Mouse (Mus musculus) heart, embryonic 13.5 days (tissue): ENCODE results near the gene Pik3r1. TPM values are rescaled to one million over a fixed set of nuclear protein-coding genes. Genes with fewer than 3 reads are reported as not detected.

ENCODE experiments used
- ATAC-seq: fragments of 200-750 bp; cut with Nextera tagmentation; 2 replicates; pipeline ENCODE4 v1.8.0; 2017; ENCODE audit warnings: moderate TSS enrichment; ENCODE audit not compliant: insufficient number of reproducible peaks, low FRiP score, low TSS enrichment; ENCODE audit errors: extremely low read depth
- H3K27ac ChIP-seq: fragments of 300-500 bp; sonication (generic); replicated peaks from 2 replicates; pipeline ENCODE4 v1.5.1; 2015; ENCODE audit warnings: moderate library complexity, mild to moderate bottlenecking, inconsistent platforms
- H3K27me3 ChIP-seq: fragments of 300-500 bp; sonication (generic); replicated peaks from 2 replicates; pipeline ENCODE4 v1.6.1; 2015; ENCODE audit warnings: mild to moderate bottlenecking, inconsistent platforms
- H3K36me3 ChIP-seq: fragments of 300-500 bp; sonication (generic); 2 replicates; pipeline ENCODE4 v1.6.1; 2015; ENCODE audit warnings: mild to moderate bottlenecking, inconsistent platforms
- H3K4me1 ChIP-seq: fragments of 300-500 bp; sonication (generic); 2 replicates; pipeline ENCODE4 v1.6.1; 2015; ENCODE audit warnings: inconsistent platforms
- H3K4me2 ChIP-seq: fragments of 300-500 bp; sonication (generic); 2 replicates; pipeline ENCODE4 v1.6.1; 2015; ENCODE audit warnings: inconsistent platforms, mild to moderate bottlenecking, moderate library complexity
- H3K4me3 ChIP-seq: fragments of 300-500 bp; sonication (generic); 2 replicates; pipeline ENCODE4 v1.5.1; 2015; ENCODE audit warnings: moderate library complexity, mild to moderate bottlenecking, inconsistent platforms
- H3K9ac ChIP-seq: fragments of 300-500 bp; sonication (generic); 2 replicates; pipeline ENCODE4 v1.6.1; 2015; ENCODE audit warnings: inconsistent platforms, mild to moderate bottlenecking, moderate library complexity
- H3K9me3 ChIP-seq: fragments of 300-500 bp; sonication (generic); 2 replicates; pipeline ENCODE4 v1.6.1; 2016; ENCODE audit warnings: inconsistent platforms
- WGBS: fragments of 180-500 bp; shearing (Covaris S2); methylation state at CpG from one replicate; pipeline ENCODE4 v1.1.7; 2015; ENCODE audit warnings: mixed read lengths; 5-methylcytosine and 5-hydroxymethylcytosine counted together
- polyA plus RNA-seq: library from polyadenylated mRNA; unstranded; fragments of >200 nt; fragmentation: Nextera tagmentation; extraction: Ambion mirVana; gene quantifications from 2 replicates; pipeline ENCODE4 v1.2.1, GENCODE M21; 2015

The Pik3r1 gene
- polyA plus RNA-seq, 1 experiment from 2014 or later: 13.3 TPM

DNA sequence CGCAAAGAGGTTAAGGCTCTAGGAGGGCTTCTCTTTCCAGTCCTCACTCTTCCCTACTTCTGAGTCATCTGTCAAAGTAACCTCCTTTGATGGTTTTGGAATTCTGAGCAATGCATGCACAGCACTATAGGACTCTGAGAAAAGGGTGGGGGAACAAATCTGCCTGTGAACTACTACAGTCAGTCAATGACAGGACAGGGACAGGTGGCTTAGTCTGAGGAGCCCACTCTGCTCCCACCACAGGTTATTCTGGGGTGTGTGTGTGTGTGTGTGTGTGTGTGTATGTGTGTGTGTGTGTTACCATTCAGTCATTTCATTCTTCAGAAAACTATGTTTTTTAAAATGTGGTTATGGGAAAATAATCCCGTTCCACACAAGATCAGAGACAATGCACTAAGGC is 46.9 kb downstream of the Pik3r1 start:
- Histone ChIP-seq H3K27ac (no peak overlapping the region), H3K9me3 (no peaks in the 10 kb centered on the region), H3K36me3 (no peaks in the 10 kb centered on the region), H3K4me1 (peaks cover 36% of the 10 kb centered on the region), H3K27me3 (no peaks in the 10 kb centered on the region), H3K9ac (no peak overlapping the region), H3K4me2 (no peak overlapping the region), H3K4me3 (no peak overlapping the region)
- ATAC-seq: no peak
- WGBS: 93% methylated on average over 1 of the region's 2 CpGs

DNA sequence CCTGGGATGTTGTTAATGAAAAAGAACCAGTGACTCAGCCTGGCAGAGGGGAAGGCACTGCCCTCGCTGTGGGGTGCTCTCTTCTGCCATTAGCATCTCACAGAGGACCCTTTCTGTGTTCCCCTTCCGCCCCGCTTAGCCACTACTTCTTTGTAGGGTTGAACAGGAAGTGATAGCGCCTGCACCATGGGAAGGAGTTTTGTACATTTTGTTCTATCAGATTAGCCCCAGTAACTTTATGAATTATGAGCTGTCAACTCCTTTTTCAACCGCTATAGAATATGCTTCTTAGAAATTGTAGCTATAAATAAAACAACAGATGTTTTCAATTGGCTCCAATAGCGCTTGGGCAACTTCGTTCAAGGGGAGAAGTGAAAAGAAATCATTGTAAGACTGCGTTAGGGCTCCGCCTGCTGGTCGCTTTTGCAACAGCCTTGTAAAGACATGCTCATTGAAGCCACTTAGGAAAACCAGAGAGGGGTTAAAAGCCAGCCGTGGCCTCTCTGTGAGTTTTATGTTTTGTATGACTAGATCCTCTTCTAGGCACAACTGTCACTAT is 48.6 kb downstream of the Pik3r1 start:
- Histone ChIP-seq H3K4me2 (peak overlapping the region; percentile 67), H3K4me1 (peaks cover 36% of the 10 kb centered on the region), H3K4me3 (peak overlapping the region; percentile 38), H3K36me3 (no peaks in the 10 kb centered on the region), H3K27me3 (no peaks in the 10 kb centered on the region), H3K9ac (0 out of 2 replicates have a peak overlapping the region, but pooled peaks have one; percentile 25), H3K27ac (peak overlapping the region; percentile 33), H3K9me3 (no peaks in the 10 kb centered on the region)
- WGBS: 6% methylated on average over 11 of the region's 11 CpGs
- ATAC-seq: no peak

DNA sequence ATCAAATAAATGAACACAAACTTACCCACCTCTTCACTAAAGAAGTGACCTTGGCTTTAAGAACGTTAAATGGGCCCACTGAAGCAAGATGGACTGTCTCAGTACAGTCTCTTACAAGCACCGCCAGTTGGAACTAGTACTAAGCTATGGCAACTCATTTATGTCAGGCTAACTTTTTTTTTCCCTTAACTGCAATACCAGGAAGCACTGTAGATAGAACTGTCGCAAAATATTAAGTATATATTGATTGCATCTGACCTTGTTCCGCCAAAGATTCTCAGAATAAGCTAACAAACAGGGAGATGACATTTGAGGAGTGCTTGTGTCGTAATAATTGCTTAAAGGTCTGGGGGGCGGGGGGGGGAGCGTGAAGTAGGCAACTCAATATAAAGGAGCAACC is 49.3 kb downstream of the Pik3r1 start:
- H3K36me3 ChIP-seq: no peaks in the 10 kb centered on the region
- H3K27me3 ChIP-seq: no peaks in the 10 kb centered on the region
- H3K9ac ChIP-seq: no peak overlapping the region
- H3K27ac ChIP-seq: peak overlapping the region; percentile 33
- peak overlapping the region; percentile 38; the same call in 1 of the 2 replicates for H3K4me3 ChIP-seq
- H3K9me3 ChIP-seq: no peaks in the 10 kb centered on the region
- H3K4me1 ChIP-seq: peaks cover 36% of the 10 kb centered on the region
- ATAC-seq: no peak
- H3K4me2 ChIP-seq: peak overlapping the region; percentile 67
- 71% methylated on average over 7 of the region's 7 CpGs for WGBS

DNA sequence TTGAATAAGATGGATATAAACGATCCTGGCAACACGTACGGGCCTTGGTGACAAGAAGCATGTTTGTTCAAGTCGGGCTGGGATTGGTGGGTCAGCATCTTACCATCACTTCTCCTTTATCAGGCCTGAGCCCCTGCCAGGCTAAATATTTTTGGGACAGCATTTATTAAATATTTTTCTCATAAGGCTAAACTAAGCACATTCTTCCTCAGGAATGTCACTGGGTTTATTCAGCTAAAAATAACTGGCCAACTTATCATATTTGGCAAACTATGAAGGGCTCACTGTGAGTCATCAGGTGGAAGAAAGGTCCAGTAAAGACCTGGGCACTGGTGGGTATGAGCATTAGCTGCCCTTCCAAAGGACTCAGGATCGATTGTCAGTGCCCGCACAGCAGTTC is 50.2 kb downstream of the Pik3r1 start:
- no peak for ATAC-seq
- no peaks in the 10 kb centered on the region for H3K27me3 ChIP-seq
- H3K27ac ChIP-seq: peak overlapping the region; percentile 52
- H3K9ac ChIP-seq: no peak overlapping the region
- H3K4me3 ChIP-seq: no peak overlapping the region
- no peaks in the 10 kb centered on the region for H3K9me3 ChIP-seq
- 68% methylated on average over 6 of the region's 6 CpGs for WGBS
- H3K4me1 ChIP-seq: peaks cover 42% of the 10 kb centered on the region
- H3K36me3 ChIP-seq: no peaks in the 10 kb centered on the region
- no peak overlapping the region for H3K4me2 ChIP-seq

DNA sequence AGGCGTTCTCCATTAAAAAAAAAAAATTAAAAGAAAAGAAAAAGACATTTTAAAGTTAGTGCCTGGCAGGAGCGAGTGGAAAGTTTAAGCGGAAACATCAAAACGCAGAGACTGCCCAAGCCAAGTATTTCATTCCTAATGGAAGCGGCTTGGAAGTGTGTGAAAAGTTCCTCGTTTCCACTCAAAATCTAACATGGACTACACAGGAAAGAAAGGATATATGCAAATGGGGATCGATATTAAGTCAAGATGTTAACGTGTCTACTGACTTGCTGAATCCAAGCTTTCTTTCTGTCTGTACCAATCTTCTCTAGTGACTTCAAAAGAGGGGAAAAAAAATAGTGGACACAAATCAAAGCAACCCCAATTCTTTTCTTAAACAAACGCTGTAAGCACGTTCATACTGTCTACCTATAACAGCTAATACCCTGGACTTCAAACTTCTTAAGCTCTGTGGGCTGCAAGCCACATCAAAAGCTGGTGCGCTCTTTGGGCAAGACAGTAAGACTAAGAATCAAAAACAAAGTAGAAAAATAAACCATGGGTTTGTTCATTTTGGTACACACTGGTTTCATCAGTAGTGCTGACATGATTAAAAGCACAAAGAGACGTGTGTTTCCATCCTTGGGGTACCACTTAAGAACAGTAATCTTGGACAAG is 54.5 kb downstream of the Pik3r1 start:
- Histone ChIP-seq H3K36me3 (peaks cover 6% of the 10 kb centered on the region), H3K4me2 (no peak overlapping the region), H3K9ac (no peak overlapping the region), H3K27ac (no peak overlapping the region; the same call in 1 of the 2 replicates), H3K4me3 (no peak overlapping the region), H3K9me3 (no peaks in the 10 kb centered on the region), H3K27me3 (no peaks in the 10 kb centered on the region), H3K4me1 (peaks cover 25% of the 10 kb centered on the region)
- WGBS: 84% methylated on average over 12 of the region's 12 CpGs
- ATAC-seq: no peak

DNA sequence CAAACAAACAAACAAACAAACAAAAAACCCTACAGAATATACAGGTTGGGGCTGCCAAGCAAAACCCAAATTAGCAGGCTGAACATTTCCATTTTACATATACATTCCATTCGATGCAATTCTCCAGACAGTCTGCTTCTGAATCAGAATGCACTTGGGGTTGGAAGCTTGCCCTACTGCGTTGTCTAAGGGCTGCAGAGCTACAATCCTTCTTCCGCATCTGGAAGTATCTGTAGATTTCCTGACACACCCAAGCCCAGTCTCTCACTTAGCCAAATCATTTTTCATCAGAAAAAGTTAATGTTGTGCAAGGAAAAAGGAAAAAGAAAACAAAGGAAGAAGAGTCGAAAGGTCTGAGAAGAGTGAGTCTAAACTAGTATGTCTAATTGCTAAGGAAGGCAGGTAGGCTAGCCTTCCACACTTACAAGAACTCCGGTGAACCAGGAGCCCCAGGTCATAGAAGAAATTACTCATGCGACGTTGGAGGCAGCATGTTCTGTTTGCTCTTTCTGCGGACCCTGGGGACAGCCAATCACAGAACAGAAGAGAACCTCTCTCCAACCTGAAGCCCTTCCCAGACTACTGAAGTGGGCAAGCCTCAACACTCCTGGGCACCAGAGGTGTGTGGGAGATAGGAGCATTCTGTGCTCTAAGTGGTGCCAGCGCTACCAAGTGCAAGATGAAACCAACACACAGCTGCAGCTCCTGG is 55.1 kb downstream of the Pik3r1 start:
- WGBS: 78% methylated on average over 9 of the region's 9 CpGs
- Histone ChIP-seq H3K4me2 (no peak overlapping the region), H3K4me3 (no peak overlapping the region), H3K9me3 (no peaks in the 10 kb centered on the region), H3K4me1 (peaks cover 20% of the 10 kb centered on the region), H3K9ac (no peak overlapping the region), H3K36me3 (peaks cover 13% of the 10 kb centered on the region), H3K27ac (no peak overlapping the region; the same call in 1 of the 2 replicates), H3K27me3 (no peaks in the 10 kb centered on the region)
- ATAC-seq: no peak

DNA sequence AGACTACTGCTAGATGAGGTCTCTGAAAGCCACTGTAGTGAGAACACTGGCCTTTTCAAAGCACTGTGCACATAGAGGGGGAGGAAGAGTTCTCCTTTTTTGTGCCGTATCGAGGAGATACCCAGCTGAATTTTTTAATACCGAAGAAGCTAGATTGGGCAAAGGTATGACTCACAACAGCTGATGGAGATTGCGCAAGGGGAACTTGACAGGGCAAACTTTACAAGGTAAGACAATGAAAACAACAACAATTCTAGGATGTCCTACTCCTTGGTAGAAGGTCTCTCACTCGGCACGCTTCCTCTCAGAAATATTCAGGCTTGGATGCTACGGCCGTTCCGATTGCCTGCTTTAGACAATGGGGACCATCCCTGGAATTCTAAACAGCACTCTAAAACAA is 55.9 kb downstream of the Pik3r1 start:
- no peak overlapping the region for H3K27ac ChIP-seq
- WGBS: 80% methylated on average over 9 of the region's 9 CpGs

DNA sequence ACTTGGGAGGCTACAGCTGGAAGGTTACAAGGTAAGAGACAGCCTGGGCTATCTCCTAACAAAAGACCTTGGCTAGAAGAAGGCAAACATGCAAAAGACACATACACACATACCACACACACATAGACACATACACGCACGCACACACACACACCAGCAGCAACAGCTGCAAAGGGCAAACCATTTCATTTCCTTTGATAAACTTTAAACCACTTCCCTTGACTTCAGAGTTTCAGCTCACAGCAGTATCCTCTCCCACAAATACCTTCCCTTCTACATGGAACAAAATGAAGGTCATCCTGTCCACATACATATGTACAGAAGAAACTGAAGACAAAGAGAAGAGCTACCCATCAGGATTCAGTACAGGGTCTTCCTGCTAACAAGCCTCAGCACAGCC is 56.7 kb downstream of the Pik3r1 start:
- H3K27me3 ChIP-seq: no peaks in the 10 kb centered on the region
- no peak overlapping the region for H3K4me2 ChIP-seq
- no peak overlapping the region for H3K27ac ChIP-seq
- no peak overlapping the region for H3K9ac ChIP-seq
- ATAC-seq: no peak
- no peak overlapping the region for H3K4me3 ChIP-seq
- H3K36me3 ChIP-seq: peaks cover 27% of the 10 kb centered on the region
- peaks cover 11% of the 10 kb centered on the region; the same call in 1 of the 2 replicates for H3K4me1 ChIP-seq
- WGBS: 87% methylated on average over 2 of the region's 2 CpGs
- H3K9me3 ChIP-seq: no peaks in the 10 kb centered on the region

More for the DNA sequence above, 55.9 kb downstream of the Pik3r1 start:
- peaks cover 13% of the 10 kb centered on the region for H3K4me1 ChIP-seq
- H3K4me3 ChIP-seq: no peak overlapping the region
- H3K27me3 ChIP-seq: no peaks in the 10 kb centered on the region
- no peak overlapping the region for H3K4me2 ChIP-seq
- no peak for ATAC-seq
- H3K9me3 ChIP-seq: no peaks in the 10 kb centered on the region
- no peak overlapping the region for H3K9ac ChIP-seq
- H3K36me3 ChIP-seq: peaks cover 21% of the 10 kb centered on the region

DNA sequence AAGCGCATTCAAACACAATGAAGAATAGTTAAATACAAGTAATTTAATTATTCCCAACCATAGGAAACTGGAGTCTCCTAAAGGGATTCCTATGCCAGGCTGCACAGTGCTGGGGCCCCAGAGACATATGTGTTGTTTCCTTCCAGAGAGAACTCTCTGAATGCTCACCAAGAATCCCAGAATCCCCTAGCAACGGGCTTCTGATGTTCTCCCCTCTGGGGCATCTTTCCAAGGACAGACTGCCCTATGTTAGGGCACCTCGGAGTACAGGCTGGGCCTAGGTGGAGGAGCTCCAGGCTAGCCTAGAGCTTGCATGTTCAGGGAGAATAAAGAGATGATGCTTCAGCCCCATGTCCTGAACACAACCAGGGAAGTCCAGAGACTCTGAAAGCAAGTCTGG is 58.2 kb downstream of the Pik3r1 start:
- WGBS: 70% methylated on average over 3 of the region's 3 CpGs
- peaks cover 38% of the 10 kb centered on the region for H3K36me3 ChIP-seq
- no peak overlapping the region for H3K4me2 ChIP-seq
- H3K4me3 ChIP-seq: no peak overlapping the region
- H3K9me3 ChIP-seq: no peaks in the 10 kb centered on the region
- H3K27me3 ChIP-seq: no peaks in the 10 kb centered on the region
- H3K27ac ChIP-seq: no peak overlapping the region
- no peak overlapping the region for H3K9ac ChIP-seq
- peaks cover 11% of the 10 kb centered on the region; the same call in 1 of the 2 replicates for H3K4me1 ChIP-seq
- ATAC-seq: no peak

DNA sequence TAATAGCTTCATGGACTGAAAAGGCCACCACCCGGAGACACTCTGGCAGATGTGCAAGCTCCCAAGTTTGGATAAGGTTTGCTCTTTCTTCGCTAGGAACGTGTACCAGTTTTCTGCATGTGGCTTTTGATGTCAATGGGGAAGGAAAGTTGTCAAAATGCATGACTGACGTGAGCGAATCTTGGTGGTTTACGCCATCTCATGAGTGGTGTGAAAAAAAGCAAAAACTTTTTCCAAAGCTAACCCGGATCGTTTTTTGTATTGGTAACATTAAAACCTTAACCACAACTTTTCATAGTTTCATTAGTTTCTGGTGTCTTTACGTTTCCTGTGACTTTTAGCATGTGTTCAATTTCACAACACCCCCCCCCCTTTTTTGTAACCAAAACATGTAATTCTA is 60.8 kb downstream of the Pik3r1 start:
- Histone ChIP-seq H3K27ac (no peak overlapping the region), H3K9me3 (no peaks in the 10 kb centered on the region), H3K4me3 (no peak overlapping the region), H3K27me3 (no peaks in the 10 kb centered on the region), H3K4me1 (no peaks in the 10 kb centered on the region), H3K36me3 (peaks cover 46% of the 10 kb centered on the region), H3K4me2 (no peak overlapping the region), H3K9ac (no peak overlapping the region)
- WGBS: 95% methylated on average over 9 of the region's 9 CpGs
- ATAC-seq: no peak

DNA sequence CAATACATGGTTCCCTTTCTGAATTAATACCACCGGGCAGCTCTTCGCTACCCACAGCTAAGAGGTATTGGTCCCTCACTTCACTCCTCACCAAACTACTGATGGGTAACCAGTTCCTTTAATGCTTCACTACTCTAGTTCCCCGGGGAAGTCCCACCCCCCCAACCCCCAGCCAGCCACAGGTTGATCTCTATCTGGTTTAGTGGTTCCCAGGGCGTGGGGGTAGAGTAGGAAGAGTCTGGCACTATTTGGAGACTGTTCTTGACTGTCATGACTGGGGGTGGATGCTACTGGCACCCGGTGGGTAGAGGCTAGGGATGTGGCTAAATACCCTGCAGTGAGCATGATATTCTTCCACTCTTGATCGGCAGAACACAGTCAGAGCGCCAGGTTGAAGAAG is 61.6 kb downstream of the Pik3r1 start:
- Histone ChIP-seq H3K36me3 (peaks cover 54% of the 10 kb centered on the region), H3K9me3 (no peaks in the 10 kb centered on the region), H3K4me2 (no peak overlapping the region), H3K4me3 (no peak overlapping the region), H3K4me1 (no peaks in the 10 kb centered on the region), H3K27me3 (no peaks in the 10 kb centered on the region), H3K27ac (no peak overlapping the region), H3K9ac (no peak overlapping the region)
- WGBS: 79% methylated on average over 7 of the region's 7 CpGs
- ATAC-seq: no peak
